11 mouse cellular contexts compared by ENCODE assay signal in the genomic region with DNA sequence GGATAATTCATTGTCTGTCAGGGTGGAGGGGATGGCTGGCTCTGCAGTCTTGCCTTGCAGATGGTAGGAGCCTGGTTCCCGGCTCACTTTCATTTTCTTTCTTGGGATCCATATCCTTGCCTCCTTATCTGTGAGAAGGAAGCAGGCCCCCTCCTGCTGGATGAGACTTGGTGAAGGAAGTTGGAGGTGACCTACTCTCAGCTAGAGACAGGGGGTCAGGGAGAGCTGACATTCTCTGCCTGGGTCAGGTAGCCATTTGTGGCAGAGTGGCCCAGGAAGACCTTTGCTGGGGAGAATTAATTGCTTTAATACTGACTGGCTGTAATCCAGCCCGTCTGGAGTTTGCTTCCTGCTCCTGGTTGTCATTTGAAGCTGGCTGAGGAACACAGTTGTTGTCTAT.
A peak's percentile ranks its signal among the peaks of the same experiment; 100 is the strongest.
DNase-seq lines count a peak whose midpoint lies in the region; ATAC-seq and TF ChIP-seq lines count a peak whose summit lies in the region.
"Had no signal": no experiment of that assay in that cellular context is flagged by ENCODE, and none has a peak within 500 bp of the region (broad histone marks: within the 10 kb centered on the region; RNA-seq: fewer than 3 reads in every experiment).

No protein-coding gene starts in this region.

- TF ChIP-seq EP300 in heart, adult 2 months (IDR thresholded peaks at IDR 0.05; ENCODE audit: insufficient read depth, low read depth, low read length): no peak

- H3K79me2 ChIP-seq in heart, adult 2 months (replicated peaks; ENCODE audit: control insufficient read depth, insufficient read depth, low read length): peaks cover 3% of the 10 kb centered on the region; the same call in 1 of the 2 replicates

- H3K4me1 ChIP-seq in heart, adult 2 months (ENCODE audit: control insufficient read depth, insufficient read depth, low read length): peaks cover 25% of the 10 kb centered on the region
- H3K4me1 ChIP-seq in midbrain, postnatal 0 days (ENCODE audit: insufficient read depth, low read length): peaks cover 3% of the 10 kb centered on the region; the same call in 1 of the 2 replicates
- peaks cover 35% of the 10 kb centered on the region for H3K4me1 ChIP-seq in midbrain, embryonic 13.5 days (replicated peaks)
- peaks cover 9% of the 10 kb centered on the region for H3K4me1 ChIP-seq in intestine, embryonic 16.5 days (ENCODE audit: control insufficient read depth, insufficient read depth, low read length)
- peaks cover 11% of the 10 kb centered on the region for H3K4me1 ChIP-seq in stomach, embryonic 14.5 days (ENCODE audit: control insufficient read depth, insufficient read depth, low read length)

- TF ChIP-seq POLR2A in heart, adult 2 months (IDR thresholded peaks at IDR 0.05; ENCODE audit: insufficient read depth, low read depth, low read length): no peak

- DNase-seq in heart, adult 2 months: peak in 1 of 2 experiments; percentile 30
- no peak for DNase-seq in heart, postnatal 4 days
- DNase-seq in midbrain, postnatal 0 days (ENCODE audit: low spot score): no peak
- no peak for DNase-seq in T-cell, adult 2 months (ENCODE audit: low spot score)
- no peak for DNase-seq in spleen, postnatal 36 days (ENCODE audit: low spot score in 2 of 2)
- DNase-seq: gastrocnemius, postnatal 14 days; layer of hippocampus, postnatal 36 days had no signal

- no peak overlapping the region for H3K4me2 ChIP-seq in midbrain, postnatal 0 days (ENCODE audit: low read depth, low read length, poor library complexity, severe bottlenecking)
- H3K4me2 ChIP-seq in midbrain, embryonic 13.5 days (replicated peaks): no peak overlapping the region
- no peak overlapping the region for H3K4me2 ChIP-seq in intestine, embryonic 16.5 days (ENCODE audit: low read depth, low read length)
- H3K4me2 ChIP-seq in stomach, embryonic 14.5 days (replicated peaks; ENCODE audit: low read depth, low read length): no peak overlapping the region
- H3K4me2 ChIP-seq: neural tube, embryonic 12.5 days had no signal

- peak; percentile 14; the same call in 1 of the 2 replicates for ATAC-seq in midbrain, postnatal 0 days (ENCODE audit: low FRiP score)
- ATAC-seq in midbrain, embryonic 13.5 days: no peak
- ATAC-seq in intestine, embryonic 16.5 days: peak; percentile 45; the same call in 1 of the 2 replicates
- 0 out of 2 replicates have a peak, but pooled peaks have one; percentile 23 for ATAC-seq in stomach, embryonic 14.5 days (ENCODE audit: insufficient number of reproducible peaks, insufficient read depth, low FRiP score, low read depth)

- 22% methylated on average over 2 of the region's 2 CpGs for WGBS in heart, adult 2 months
- 49% methylated on average over 2 of the region's 2 CpGs for WGBS in midbrain, postnatal 0 days
- 60% methylated on average over 2 of the region's 2 CpGs for WGBS in midbrain, embryonic 13.5 days
- 23% methylated on average over 2 of the region's 2 CpGs for WGBS in intestine, embryonic 16.5 days
- WGBS in stomach, embryonic 14.5 days: 45% methylated on average over 2 of the region's 2 CpGs

- TF ChIP-seq CTCF in heart, adult 2 months (IDR thresholded peaks at IDR 0.05): no peak
- no peak for TF ChIP-seq CTCF in midbrain, postnatal 0 days (IDR thresholded peaks at IDR 0.05)

- no peaks in the 10 kb centered on the region for H3K27me3 ChIP-seq in heart, adult 2 months (ENCODE audit: control insufficient read depth, insufficient read depth, low read length)
- H3K27me3 ChIP-seq in midbrain, postnatal 0 days (ENCODE audit: insufficient read depth, low read length): no peaks in the 10 kb centered on the region
- H3K27me3 ChIP-seq in midbrain, embryonic 13.5 days: no peaks in the 10 kb centered on the region
- no peaks in the 10 kb centered on the region for H3K27me3 ChIP-seq in intestine, embryonic 16.5 days (replicated peaks; ENCODE audit: control insufficient read depth, insufficient read depth, low read length)
- H3K27me3 ChIP-seq in stomach, embryonic 14.5 days (ENCODE audit: control insufficient read depth, insufficient read depth, low read length): no peaks in the 10 kb centered on the region
- H3K27me3 ChIP-seq: neural tube, embryonic 12.5 days had no signal

- H3K27ac ChIP-seq in heart, adult 2 months: peak overlapping the region; percentile 24; the same call in 1 of the 2 replicates
- no peak overlapping the region for H3K27ac ChIP-seq in midbrain, postnatal 0 days (ENCODE audit: low read depth, low read length)
- H3K27ac ChIP-seq in midbrain, embryonic 13.5 days: no peak overlapping the region
- H3K27ac ChIP-seq in intestine, embryonic 16.5 days (ENCODE audit: low read length): no peak overlapping the region
- H3K27ac ChIP-seq in stomach, embryonic 14.5 days (ENCODE audit: low read length): no peak overlapping the region
- H3K27ac ChIP-seq: neural tube, embryonic 12.5 days had no signal

- intact Hi-C loops in heart, adult 2 months (cut with DNase I): loop anchor here (2.0 to 5.0 kb wide), 3 partner anchors 40 to 90 kb away; no protein-coding TSS in a partner anchor

- H3K9me3 ChIP-seq in midbrain, postnatal 0 days (ENCODE audit: low read length): no peaks in the 10 kb centered on the region
- no peaks in the 10 kb centered on the region for H3K9me3 ChIP-seq in midbrain, embryonic 13.5 days
- H3K9me3 ChIP-seq in intestine, embryonic 16.5 days (ENCODE audit: control insufficient read depth, low read length): no peaks in the 10 kb centered on the region
- no peaks in the 10 kb centered on the region for H3K9me3 ChIP-seq in stomach, embryonic 14.5 days (ENCODE audit: control insufficient read depth, low read depth, low read length)
- H3K9me3 ChIP-seq: neural tube, embryonic 12.5 days had no signal

- no peak overlapping the region for H3K9ac ChIP-seq in heart, adult 2 months (ENCODE audit: low read depth, low read length)
- no peak overlapping the region for H3K9ac ChIP-seq in midbrain, postnatal 0 days (replicated peaks; ENCODE audit: low read length, poor library complexity, severe bottlenecking)
- H3K9ac ChIP-seq in midbrain, embryonic 13.5 days (replicated peaks): no peak overlapping the region
- no peak overlapping the region for H3K9ac ChIP-seq in intestine, embryonic 16.5 days (ENCODE audit: low read depth, low read length)
- H3K9ac ChIP-seq in stomach, embryonic 14.5 days (replicated peaks; ENCODE audit: low read depth, low read length): no peak overlapping the region
- H3K9ac ChIP-seq: neural tube, embryonic 12.5 days had no signal

- no peaks in the 10 kb centered on the region for H3K36me3 ChIP-seq in heart, adult 2 months (ENCODE audit: control insufficient read depth, insufficient read depth, low read length)
- H3K36me3 ChIP-seq in midbrain, postnatal 0 days (ENCODE audit: insufficient read depth, low read length): no peaks in the 10 kb centered on the region
- H3K36me3 ChIP-seq in midbrain, embryonic 13.5 days: no peaks in the 10 kb centered on the region
- no peaks in the 10 kb centered on the region for H3K36me3 ChIP-seq in intestine, embryonic 16.5 days (ENCODE audit: control insufficient read depth, insufficient read depth, low read length)
- no peaks in the 10 kb centered on the region for H3K36me3 ChIP-seq in stomach, embryonic 14.5 days (ENCODE audit: control insufficient read depth, insufficient read depth, low read length)
- H3K36me3 ChIP-seq: neural tube, embryonic 12.5 days had no signal

- H3K4me3 ChIP-seq in heart, adult 2 months: no peak overlapping the region
- H3K4me3 ChIP-seq in midbrain, postnatal 0 days (ENCODE audit: low read depth, low read length): no peak overlapping the region
- no peak overlapping the region for H3K4me3 ChIP-seq in midbrain, embryonic 13.5 days (replicated peaks)
- no peak overlapping the region for H3K4me3 ChIP-seq in intestine, embryonic 16.5 days (ENCODE audit: low read length)
- H3K4me3 ChIP-seq in stomach, embryonic 14.5 days (ENCODE audit: low read depth, low read length): no peak overlapping the region
- H3K4me3 ChIP-seq: neural tube, embryonic 12.5 days had no signal
